4 mouse cellular contexts compared by ENCODE assay signal in the genomic region with DNA sequence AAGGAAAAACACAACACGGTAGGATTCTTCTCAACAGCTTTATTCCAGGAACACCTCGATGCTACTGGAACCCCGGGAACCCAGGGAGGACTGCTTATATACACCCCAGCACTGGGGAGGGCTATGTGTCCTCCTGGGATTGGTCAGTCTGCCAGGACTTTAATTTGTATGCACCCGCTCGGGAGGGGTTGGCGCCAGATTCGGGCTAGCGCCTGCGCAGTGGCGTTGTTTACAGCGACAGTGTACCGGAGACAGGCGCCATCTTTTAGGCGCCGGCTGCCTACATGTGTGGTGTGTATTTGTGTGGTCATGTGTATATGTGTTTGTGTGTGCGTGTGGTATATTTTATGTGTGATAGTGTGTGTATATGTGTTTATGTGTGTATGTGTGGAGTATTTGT.
DNase-seq lines count a peak whose midpoint lies in the region; TF ChIP-seq lines count a peak whose summit lies in the region.
"Not testable (repeated sequence)": the region's sequence is repeated elsewhere in the genome, so short reads cannot be mapped to it uniquely, and the experiment has no call there.

No protein-coding gene starts in this region.

- not testable (repeated sequence) for H3K27ac ChIP-seq in testis, adult 2 months (ENCODE audit: control insufficient read depth, insufficient read depth, low read depth, low read length)

- H3K4me3 ChIP-seq in testis, adult 2 months (ENCODE audit: control insufficient read depth, low read depth, low read length), result peak overlapping the region; percentile 53

- peak; percentile 64 for DNase-seq in R1 (ENCODE audit: low read depth, low spot score)
- peak; percentile 78 for DNase-seq in heart, adult 11 months
- DNase-seq in testis, postnatal 14 days (ENCODE audit: low spot score), result peak; percentile 49

- H3K27me3 ChIP-seq in testis, adult 2 months (ENCODE audit: control insufficient read depth, insufficient read depth, low read length), result not testable (repeated sequence)

- H3K4me1 ChIP-seq in testis, adult 2 months (ENCODE audit: control insufficient read depth, insufficient read depth, low read length), result not testable (repeated sequence)

- not testable (repeated sequence) for TF ChIP-seq CTCF in testis, adult 2 months (IDR thresholded peaks at IDR 0.05; ENCODE audit: control insufficient read depth, insufficient read depth, insufficient replicate concordance, low read depth, low read length)

- not testable (repeated sequence) for H3K36me3 ChIP-seq in testis, adult 2 months (ENCODE audit: control insufficient read depth, insufficient read depth, low read length)

- peak; percentile 24; the same call in 1 of the 2 replicates for TF ChIP-seq POLR2A in testis, adult 2 months (IDR thresholded peaks at IDR 0.05; ENCODE audit: control insufficient read depth, low read depth, low read length)
